Mouse (Mus musculus) testis, postnatal 14 days (tissue): Measurements from ENCODE around the gene Bst1.

Experiments used
- DNase-seq: peaks from one replicate; pipeline ENCODE4 v3.0.0; 2021; ENCODE audit warnings: low spot score

Bst1 gene

GRCm38 (mm10) chr5:43814536-43814935 is 4.1 kb upstream of the Bst1 start:
- no peak for DNase-seq

GRCm38 (mm10) chr5:43815769-43816168 is 2.9 kb upstream of the Bst1 start:
- no peak for DNase-seq

DNA sequence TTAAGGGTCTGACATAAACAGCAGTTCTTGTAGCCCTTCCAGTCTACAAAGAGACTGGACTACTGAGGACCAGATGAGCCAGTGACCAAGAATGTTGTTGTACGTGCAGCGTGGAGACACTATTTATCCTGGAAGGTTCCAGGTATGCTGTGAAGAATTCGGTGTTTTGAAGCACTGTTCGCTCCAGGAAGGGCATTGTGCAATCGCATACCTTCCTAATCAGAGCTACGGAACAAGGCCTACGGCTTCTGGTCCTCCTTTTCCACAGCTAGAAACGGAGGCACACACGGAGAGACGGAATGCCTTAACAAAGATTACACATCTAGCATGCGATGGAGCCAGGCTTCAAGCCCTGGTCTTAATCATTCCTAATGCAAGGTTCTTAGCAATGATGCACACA is 2.1 kb downstream of the Bst1 start:
- no peak for DNase-seq

GRCm38 (mm10) chr5:43821538-43821937 is 2.9 kb downstream of the Bst1 start, which contains the start of gene Fbxl5:
Gene Fbxl5 (minus strand): TSS chr5:43821638.
- no peak for DNase-seq

DNA sequence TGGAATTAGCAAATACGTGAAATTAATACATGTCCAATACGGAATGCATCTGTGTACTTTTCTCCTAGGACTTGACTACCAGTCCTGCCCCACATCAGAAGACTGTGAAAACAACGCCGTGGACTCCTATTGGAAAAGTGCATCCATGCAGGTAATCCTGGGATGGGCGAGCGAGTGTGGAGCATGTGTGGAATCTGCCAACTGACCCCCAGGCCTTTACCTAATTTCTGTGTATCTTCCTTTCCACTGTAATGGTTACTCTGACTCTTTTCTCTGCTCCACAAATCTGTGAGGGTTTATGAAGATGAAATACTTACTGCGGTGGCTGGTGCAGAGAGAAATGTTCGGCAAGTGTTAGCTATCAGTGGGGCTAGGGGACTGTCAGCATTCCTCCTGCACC is 3.5 kb downstream of the Bst1 start:
- DNase-seq: no peak

DNA sequence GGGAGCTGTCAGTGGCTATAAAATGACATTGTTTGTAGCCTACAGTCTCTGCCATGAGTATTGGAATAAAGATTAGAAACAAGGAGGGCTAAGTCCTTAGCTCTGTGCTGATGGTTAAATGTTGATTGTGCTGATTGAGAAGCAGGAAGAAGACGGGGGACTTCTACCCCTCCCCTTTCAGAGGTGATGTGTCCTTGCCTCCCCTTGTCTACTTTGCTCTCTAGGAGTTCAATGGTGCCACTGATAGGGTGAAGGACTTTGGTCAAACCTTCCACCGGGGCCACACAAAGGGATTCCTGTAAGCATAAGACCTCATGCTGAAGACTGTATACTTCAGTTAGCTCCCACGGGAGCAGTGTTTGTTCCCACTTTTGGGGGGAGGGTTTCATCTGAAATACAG is 4.1 kb downstream of the Bst1 start:
- DNase-seq: no peak

GRCm38 (mm10) chr5:43824580-43824979 is 5.9 kb downstream of the Bst1 start:
- DNase-seq: no peak

- DNase-seq: no peak
These were observed 8.2 kb downstream of the Bst1 start for GRCm38 (mm10) chr5:43826883-43827282.

DNA sequence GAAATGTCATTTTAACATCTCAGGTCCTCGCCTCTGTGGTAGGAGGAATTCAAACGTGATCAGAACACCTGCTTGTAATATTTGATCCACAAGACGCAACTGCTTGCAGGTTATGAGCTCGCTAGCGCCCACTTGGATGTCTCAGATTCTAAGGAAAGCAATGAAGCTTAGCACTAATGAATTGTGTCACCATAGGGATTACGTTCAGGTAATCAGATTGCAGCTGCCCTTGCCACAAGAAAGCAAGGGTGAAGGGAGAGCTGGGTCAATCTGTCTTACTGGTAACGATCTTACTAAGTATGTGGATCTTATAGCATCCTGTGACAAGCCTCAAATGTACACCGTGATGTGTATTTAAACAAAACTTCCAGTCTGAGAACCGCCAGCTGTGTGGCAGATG is 8.7 kb downstream of the Bst1 start:
- DNase-seq: no peak

- DNase-seq: no peak
These were observed 17.9 kb downstream of the Bst1 start for GRCm38 (mm10) chr5:43836590-43836989.

DNA sequence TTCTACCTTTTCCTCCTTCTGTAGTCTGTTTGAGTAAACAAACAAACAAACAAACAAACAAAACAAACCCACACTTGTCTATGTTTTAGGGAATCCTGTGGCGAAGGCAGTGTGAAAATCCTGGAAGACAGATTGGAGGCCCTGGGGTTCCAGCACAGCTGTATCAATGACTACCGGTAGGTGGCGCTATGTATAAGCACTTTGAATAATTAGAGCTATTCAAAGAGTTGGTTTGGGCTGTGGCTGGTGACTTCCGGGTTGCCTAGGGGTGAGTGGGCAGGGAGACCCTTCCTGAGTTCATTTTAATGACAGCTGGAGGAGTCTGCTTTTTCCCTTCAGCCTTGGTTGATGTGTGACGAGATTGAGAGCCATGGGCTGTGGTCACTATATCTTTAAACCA is 18.7 kb downstream of the Bst1 start:
- peak; percentile 29 for DNase-seq

DNA sequence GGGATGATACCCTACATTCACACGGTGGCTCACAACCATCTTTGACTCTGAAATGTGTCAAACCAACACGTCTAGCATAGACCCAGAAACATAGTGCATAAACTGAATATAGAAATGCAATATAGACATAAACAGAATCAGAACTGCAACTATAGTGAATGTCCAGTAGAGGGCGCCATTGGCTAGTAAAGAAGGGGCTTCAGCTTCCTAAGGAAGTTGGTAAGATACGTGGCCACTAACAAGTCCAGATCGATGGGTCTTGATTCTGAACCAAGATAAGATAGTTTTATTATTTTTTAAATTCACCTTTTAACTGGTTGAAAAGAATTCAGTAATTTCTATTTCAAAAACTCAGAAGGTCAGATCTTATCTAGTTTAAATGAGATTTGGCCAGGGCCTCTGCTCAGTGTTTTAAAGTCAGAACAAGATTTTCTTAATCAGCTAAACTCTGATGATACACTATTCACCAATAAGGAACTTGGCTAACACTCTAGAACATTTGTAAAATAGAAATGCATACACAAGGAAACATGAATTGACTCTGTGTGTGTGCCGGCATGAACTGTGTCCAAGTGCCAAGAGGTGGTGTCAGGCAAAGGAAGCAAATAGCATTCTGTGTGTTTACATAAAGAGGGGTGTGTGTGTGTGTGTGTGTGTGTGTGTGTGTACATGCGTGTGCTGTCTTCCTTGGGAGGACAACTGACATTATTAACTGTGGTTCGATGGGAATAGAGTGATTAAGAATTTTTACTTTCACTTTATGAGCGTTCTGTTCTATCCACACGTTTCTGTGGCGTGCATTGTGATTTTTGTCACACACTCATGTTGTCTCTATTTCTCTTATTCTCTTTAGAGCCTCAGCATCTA is 22.7 kb downstream of the Bst1 start:
- peak; percentile 5 for DNase-seq

DNA sequence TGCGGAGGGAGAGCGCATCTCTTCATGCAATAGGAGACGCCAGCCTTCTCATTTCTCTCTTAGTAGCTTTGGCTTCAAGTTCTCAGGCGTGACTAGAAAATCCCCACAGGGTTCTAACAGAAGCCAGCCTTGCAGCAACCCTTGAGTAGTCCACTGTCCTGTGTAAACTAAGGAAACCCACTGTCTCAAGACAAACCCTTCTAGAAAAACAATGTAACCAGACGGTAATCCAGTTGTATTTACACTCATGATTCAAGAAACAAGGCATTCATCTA is 23.3 kb downstream of the Bst1 start:
- no peak for DNase-seq

GRCm38 (mm10) chr5:43842576-43843155 is 24.0 kb downstream of the Bst1 start:
- DNase-seq: no peak

- DNase-seq: peak; percentile 14
These were observed 26.4 kb downstream of the Bst1 start for GRCm38 (mm10) chr5:43845083-43845482.

- no peak for DNase-seq
These were observed 27.0 kb downstream of the Bst1 start for GRCm38 (mm10) chr5:43845646-43846045.

DNA sequence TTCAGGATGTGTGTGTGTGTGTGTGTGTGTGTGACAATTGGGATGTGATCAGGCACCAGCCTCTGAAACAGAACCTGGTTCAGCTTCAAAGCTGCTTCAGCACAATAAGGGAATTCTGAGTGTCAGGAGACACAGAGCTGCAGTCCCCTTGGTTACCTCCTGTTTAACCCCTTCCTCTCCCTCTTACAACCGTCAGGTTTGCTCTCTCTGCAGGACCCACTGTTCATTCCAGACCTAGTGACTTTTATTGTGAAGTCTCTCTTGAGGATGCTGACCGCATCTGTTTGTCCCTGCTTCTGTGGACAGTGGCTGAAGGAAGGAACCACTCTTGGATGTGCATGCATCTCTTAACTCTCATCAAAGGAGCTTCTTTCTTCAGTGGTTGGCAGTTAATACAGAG is 27.5 kb downstream of the Bst1 start:
- DNase-seq: no peak

GRCm38 (mm10) chr5:43847555-43847954 is 28.9 kb downstream of the Bst1 start:
- no peak for DNase-seq

DNA sequence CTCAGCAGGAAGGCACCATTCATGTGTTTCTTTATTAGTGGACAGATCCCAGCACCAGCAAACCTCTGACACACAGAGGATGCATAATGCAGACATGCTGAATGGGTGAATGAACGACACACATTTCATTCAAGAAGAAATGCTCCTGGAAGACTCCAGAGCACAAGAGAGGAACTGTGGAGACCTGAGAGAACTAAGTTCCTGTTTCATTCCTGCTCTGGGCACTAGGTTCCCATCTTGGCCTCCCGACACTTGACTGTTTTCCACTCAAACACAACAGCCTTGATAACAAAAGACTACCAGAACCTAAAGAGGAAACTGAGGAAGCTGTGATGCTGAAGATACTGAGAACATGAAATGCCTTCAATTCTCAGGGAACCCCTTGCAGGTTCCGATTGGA is 29.6 kb downstream of the Bst1 start:
- no peak for DNase-seq

DNA sequence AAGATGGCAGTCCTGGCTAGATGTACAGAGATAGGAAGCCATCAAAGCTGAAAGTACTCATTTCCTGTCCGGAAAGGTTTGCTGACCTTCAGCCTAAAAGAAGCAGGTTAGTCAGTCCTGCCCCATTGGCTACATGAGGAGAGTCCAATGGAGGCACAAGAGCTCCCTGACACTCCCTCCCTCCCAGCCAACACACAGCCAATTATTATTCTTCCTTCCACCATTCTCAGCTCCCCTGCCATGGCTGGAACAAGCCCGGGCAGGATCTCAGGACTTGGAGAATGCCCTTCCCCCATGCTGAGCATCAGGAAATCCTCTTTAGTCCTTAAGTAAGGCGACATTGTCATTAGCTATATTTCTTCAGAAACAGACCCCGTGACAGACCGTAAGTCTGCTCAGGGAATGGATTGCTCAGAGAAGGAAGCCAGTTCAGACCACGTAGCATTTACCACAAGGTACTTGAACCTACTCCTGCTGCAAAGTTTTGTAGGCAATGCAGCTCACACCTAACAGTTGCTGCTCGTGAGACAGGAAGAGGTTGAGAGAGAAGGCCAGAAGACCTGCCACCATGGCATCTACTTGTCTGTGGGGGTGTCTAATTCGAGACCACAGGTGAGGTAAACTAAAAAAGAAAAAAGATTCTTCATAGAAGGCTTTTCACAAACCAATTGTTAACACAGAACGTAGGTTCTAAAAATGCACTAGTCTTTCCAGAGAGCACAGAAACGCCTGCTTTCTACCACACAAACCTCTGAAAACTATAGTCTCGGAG is 34.6 kb downstream of the Bst1 start:
- DNase-seq: no peak

GRCm38 (mm10) chr5:43853868-43854488 is 35.3 kb downstream of the Bst1 start:
- no peak for DNase-seq

- DNase-seq: no peak
These were observed 37.1 kb downstream of the Bst1 start for GRCm38 (mm10) chr5:43855769-43856168.

DNA sequence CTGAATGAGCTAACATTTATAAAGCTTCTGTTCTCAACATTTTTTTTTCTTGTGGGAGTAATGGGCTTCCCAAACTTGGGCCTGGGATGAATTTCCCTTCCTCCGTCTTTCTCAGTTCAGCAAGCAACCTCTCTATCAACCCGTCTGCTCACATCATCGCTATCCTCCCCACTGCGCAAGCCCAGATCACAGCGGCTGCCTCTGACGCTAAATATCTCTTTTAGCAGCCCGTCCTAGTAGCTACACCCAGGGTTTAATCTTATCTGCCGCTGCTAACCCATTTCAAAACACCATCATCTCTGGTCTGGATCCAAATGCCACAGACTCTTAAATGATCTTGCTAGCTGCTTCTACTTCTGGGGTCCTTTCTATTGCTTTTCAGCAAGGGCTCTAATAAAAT is 41.0 kb downstream of the Bst1 start:
- no peak for DNase-seq
